Mouse (Mus musculus): ENCODE measurements around the gene Pih1d1.
"Not testable (repeated sequence)": the region's sequence is repeated elsewhere in the genome, so short reads cannot be mapped to it uniquely, and the experiment has no call there.

Pih1d1 gene

DNA sequence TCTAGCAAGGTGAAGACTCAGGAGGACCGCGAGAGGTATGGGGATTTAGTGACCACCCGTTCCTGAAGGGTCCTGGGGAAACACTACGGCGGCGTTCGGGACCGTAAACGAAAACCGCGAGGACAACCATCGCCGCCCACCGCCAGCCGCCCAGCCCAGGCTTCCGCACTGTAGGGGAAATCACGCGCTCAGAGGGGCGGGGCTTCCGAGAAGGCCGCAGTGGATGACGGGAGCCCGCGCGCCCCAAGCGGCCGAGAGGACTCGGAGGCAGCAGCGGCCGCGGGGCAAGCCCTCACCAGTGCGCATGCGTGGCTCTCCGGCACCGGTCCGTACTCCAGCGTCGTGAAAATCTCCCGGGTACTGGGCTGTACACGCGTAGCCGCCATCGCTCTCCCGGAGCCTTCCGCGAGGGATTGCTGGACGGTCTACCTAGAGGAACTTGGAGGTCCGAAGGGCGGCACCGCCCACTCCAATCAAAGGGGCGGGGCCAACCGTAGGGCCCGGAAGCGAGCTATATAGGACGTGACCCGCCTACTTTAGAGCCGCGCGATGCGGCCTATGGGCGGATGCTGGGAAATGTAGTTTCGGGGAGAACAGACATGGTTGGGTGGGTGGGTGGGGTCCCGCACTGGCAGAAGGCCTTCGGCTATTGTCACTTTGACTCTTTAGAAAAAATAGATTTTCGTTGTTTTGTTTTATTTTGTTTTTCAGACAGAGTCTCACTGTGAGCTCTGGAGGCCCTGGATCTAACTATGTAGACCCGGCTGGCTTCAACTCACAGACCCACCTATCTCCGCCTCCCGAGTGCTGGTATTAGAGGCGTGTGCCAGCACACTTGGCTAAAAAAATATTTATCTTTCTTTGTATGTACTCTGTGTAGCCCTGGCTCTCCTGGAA is at the start of gene Pih1d1, which contains the start of gene Aldh16a1:
Gene Pih1d1 (plus strand): TSS at position 208 of the 897 bp plus-strand sequence.
Gene Aldh16a1 (minus strand): TSS at position 489 of the 897 bp plus-strand sequence.
- peak; percentile 97 for DNase-seq (ENCODE audit: low read depth, low spot score)

DNA sequence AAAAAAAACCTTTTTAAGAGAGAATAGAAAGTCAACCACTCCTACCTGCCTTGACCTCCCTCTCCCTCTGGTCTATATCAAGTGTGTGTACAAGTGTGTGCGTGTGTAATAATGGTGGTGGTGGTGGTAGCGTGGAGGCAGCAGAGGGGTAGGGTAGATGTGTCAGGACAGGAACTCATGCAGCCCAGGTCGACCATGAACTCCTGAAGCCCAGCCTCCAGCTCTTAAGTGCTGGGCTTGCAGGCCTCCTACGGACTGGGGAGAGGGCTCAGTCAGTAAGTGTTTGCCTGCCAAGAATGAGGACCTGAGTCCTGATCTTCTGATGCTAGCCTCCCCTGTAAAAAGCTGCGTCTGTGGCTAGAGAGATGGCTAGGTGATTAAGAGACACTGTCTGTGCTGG is 49.2 kb upstream of the Pih1d1 start:
- DNase-seq (ENCODE audit: low read depth, low spot score) = no peak

GRCm38 (mm10) chr7:45105491-45105890 is 48.6 kb upstream of the Pih1d1 start:
- DNase-seq (ENCODE audit: low read depth, low spot score) = no peak

DNA sequence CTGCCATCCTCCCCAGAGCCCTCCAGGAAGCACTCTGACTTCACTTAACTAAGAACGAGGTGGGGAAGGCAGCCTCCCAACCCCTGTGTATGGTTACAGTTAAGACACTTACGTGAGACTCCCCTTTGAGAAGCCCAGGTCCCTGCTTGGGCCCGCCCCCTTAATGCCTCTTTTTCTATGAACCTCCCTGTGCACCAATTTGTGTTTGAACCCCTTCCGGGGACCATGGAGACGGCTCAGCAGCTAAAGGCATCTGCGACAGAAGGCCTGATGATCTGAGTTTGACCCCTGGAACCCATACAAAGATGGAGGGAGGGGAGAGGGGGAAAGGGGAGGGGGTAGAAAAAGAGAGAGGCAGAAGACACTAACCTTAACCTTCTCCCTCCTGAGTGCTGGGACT is 47.7 kb upstream of the Pih1d1 start:
- no peak for DNase-seq (ENCODE audit: low read depth, low spot score)

GRCm38 (mm10) chr7:45107052-45107645 is 47.0 kb upstream of the Pih1d1 start:
- DNase-seq (ENCODE audit: low read depth, low spot score) = peak; percentile 33

DNA sequence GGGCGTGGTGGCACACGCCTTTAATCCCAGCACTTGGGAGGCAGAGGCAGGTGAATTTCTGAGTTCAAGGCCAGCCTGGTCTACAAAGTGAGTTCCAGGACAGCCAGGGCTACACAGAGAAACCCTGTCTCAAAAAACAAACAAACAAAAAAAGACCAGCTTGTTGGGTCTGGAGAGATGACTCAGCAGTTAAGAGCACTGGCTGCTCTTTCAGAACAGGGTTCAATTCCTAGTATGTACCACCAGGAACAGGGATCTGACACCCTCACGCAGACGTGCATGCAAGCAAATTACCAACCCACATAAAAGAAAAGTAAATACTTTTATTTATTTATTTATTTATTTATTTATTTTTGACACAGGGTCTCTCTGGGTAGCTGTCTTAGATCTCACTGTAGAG is 44.0 kb upstream of the Pih1d1 start:
- DNase-seq (ENCODE audit: low read depth, low spot score) = not testable (repeated sequence)

DNA sequence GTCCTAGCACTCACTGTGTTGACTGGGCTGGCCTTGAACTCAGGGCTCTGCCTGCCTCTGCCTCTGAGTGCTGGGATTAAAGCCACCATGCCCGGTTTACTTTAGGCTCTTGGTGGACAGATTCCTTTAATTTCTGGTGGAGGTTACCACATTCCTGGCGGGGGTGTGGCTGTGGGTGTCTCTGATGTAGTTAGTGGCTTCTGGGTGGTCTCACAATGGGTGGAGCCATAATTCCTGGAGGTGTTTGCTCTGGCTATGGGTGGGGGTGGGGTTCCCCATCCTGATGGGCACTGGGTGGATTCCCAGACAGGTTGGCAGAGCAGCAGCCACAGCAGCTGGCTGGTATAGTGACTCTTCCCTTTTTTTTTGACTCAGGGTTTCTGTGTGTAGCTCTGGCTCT is 42.2 kb upstream of the Pih1d1 start:
- no peak for DNase-seq (ENCODE audit: low read depth, low spot score)

DNA sequence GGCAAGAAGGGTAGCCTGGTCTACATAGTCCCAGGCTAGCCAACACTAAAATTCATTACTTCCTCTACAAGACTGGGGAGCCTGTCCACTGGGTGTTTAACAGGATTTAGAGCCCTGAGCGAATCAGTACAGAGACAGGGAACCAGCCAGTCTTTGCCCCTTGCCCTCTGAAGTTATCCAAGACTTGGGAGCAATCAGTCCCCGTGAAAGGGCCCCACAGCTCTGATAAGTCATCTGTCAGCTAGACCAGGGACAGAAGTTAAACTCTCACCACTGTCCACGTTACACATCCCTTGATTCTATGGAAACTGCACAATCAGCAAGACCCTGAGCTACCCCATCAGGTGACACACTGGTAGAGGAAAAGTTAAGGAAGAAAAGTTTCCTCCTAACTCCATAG is 41.6 kb upstream of the Pih1d1 start:
- no peak for DNase-seq (ENCODE audit: low read depth, low spot score)

DNA sequence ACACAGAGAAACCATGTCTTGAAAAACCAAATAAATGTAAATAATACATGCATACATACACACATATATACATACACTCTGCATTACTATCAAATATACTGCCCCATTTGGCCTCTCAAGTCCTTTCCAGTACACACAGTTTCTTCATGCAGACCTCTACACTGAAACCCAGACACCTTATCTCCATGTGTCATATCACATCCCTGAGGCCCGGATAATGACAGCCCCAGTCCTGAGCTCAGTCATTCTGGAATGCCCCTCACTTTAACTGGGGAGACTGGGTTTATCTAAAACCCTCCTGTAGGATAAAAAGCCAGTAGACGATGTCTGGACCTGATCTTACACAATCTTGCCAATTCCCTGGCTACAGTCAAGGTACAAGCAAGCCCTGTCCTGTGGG is 40.6 kb upstream of the Pih1d1 start:
- DNase-seq (ENCODE audit: low read depth, low spot score) = no peak

GRCm38 (mm10) chr7:45117566-45117965 is 36.5 kb upstream of the Pih1d1 start:
- DNase-seq (ENCODE audit: low read depth, low spot score) = no peak

GRCm38 (mm10) chr7:45118336-45118735 is 35.8 kb upstream of the Pih1d1 start:
- no peak for DNase-seq (ENCODE audit: low read depth, low spot score)

- DNase-seq (ENCODE audit: low read depth, low spot score) = peak; percentile 55
These were observed 34.1 kb upstream of the Pih1d1 start for GRCm38 (mm10) chr7:45119780-45120709.

DNA sequence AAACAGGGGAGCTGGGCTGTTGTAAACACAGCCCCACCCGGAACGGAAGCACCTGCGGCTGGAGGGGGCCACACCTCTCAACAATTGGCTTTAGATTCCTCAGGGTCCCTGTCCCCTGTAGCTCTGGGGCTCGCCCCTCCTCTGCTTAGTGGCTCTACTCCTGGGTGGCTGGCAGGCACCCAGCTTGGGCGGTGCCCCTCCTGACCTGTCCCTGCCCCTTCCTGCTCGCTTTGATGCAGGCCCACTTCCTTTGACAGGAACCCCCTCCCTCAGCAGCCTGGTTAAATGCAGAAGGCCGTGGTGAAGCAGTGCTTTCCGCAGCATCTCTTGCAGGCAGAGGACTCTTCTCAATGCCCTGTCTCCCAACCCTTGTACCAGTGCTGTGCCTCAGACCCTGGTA is 32.7 kb upstream of the Pih1d1 start:
- DNase-seq (ENCODE audit: low read depth, low spot score) = peak; percentile 92

GRCm38 (mm10) chr7:45121966-45122365 is 32.1 kb upstream of the Pih1d1 start:
- DNase-seq (ENCODE audit: low read depth, low spot score) = no peak

- peak; percentile 26 for DNase-seq (ENCODE audit: low read depth, low spot score)
These were observed 31.4 kb upstream of the Pih1d1 start for GRCm38 (mm10) chr7:45122561-45123185.

DNA sequence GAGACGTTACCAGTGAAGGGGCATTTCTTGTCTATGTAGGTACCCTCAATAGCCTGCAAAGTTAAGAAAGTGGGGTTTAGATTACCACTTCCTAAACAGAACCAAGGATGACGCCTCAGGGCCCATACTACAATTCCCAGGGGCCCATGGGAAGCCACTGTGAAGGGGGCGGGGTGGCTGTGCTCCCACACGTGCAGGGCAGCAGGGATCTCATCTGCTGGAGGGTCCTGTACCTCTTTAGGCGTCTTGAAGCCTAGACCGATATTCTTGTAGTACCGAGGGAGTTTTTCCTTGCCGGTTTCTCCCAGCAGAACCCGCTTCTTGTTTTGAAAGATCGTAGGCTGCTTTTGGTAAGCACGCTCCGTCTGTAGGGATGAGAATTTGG is 30.9 kb upstream of the Pih1d1 start:
- peak; percentile 53 for DNase-seq (ENCODE audit: low read depth, low spot score)

GRCm38 (mm10) chr7:45124224-45125143 is 29.6 kb upstream of the Pih1d1 start, which contains the start of gene Rps11:
Rps11 (minus strand) TSS chr7:45124439.
- DNase-seq (ENCODE audit: low read depth, low spot score) = peak; percentile 99

- peak; percentile 69 for DNase-seq (ENCODE audit: low read depth, low spot score)
These were observed 28.9 kb upstream of the Pih1d1 start for GRCm38 (mm10) chr7:45125144-45125600.

DNA sequence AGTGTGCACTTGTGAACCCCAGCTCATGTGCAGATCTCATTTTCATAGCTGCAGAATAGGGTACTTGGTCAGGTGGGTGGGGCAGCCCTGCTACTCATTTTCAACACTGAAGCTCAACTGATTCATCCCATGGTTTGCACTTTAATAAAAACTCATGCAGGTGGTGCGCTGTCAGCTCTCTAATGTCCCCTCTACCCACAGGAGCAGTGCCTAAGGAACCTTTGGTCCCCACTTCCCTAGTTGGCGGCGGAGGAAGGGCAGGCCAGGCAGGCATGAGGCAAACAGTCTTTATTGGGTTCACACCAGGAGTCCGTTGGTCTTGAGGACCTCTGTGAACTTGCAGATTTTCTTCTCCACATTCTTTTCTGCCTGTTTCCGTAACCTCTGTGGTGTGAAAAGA is 28.5 kb upstream of the Pih1d1 start:
- not testable (repeated sequence) for DNase-seq (ENCODE audit: low read depth, low spot score)
